In genomic region chr13:4971472-4972067, GRCm38 (mm10) we compare ENCODE assay signal across 25 mouse cellular contexts.
DNase-seq lines count a peak whose midpoint lies in the region; ATAC-seq and TF ChIP-seq lines count a peak whose summit lies in the region.
"Had no signal": no experiment of that assay in that cellular context is flagged by ENCODE, and none has a peak within 500 bp of the region (broad histone marks: within the 10 kb centered on the region; RNA-seq: fewer than 3 reads in every experiment).

No protein-coding gene starts in this region.

- TF ChIP-seq POLR2A in lung, adult 2 months (IDR thresholded peaks at IDR 0.05; ENCODE audit: borderline replicate concordance, extremely low read depth, low read depth, low read length), result no peak

- ATAC-seq in lung, embryonic 14.5 days (ENCODE audit: insufficient read depth), result no peak
- ATAC-seq in limb, embryonic 11.5 days (ENCODE audit: insufficient number of reproducible peaks, low FRiP score, low TSS enrichment, low read depth), result peak; percentile 51; the same call in 1 of the 2 replicates
- no peak for ATAC-seq in intestine, postnatal 0 days
- ATAC-seq: forebrain, postnatal 0 days; liver, embryonic 12.5 days; Patski had no signal

- H3K27ac ChIP-seq in lung, embryonic 14.5 days (ENCODE audit: low read depth), result no peak overlapping the region
- no peak overlapping the region; the same call in 1 of the 2 replicates for H3K27ac ChIP-seq in limb, embryonic 11.5 days (replicated peaks; ENCODE audit: low read depth, low read length)
- no peak overlapping the region for H3K27ac ChIP-seq in intestine, postnatal 0 days (ENCODE audit: low read depth, low read length)
- H3K27ac ChIP-seq: embryonic facial prominence, embryonic 15.5 days; forebrain, embryonic 10.5 days; gastrocnemius, adult 2 months; hindbrain, embryonic 15.5 days; layer of hippocampus, adult 2 months; liver, embryonic 12.5 days; macrophage had no signal

- WGBS in lung, embryonic 14.5 days, result 62% methylated on average over 4 of the region's 4 CpGs
- 70% methylated on average over 4 of the region's 4 CpGs for WGBS in lung, adult 2 months
- WGBS in limb, embryonic 11.5 days, result 57% methylated on average over 4 of the region's 4 CpGs
- 72% methylated on average over 4 of the region's 4 CpGs for WGBS in intestine, postnatal 0 days

- H3K9me3 ChIP-seq in lung, embryonic 14.5 days (ENCODE audit: low read depth, low read length), result no peaks in the 10 kb centered on the region
- H3K9me3 ChIP-seq in limb, embryonic 11.5 days (ENCODE audit: control insufficient read depth, low read length), result no peaks in the 10 kb centered on the region
- no peaks in the 10 kb centered on the region for H3K9me3 ChIP-seq in intestine, postnatal 0 days (ENCODE audit: control insufficient read depth)
- H3K9me3 ChIP-seq: embryonic facial prominence, embryonic 15.5 days; forebrain, embryonic 10.5 days; hindbrain, embryonic 15.5 days; liver, embryonic 12.5 days had no signal

- no peak overlapping the region for H3K4me2 ChIP-seq in lung, embryonic 14.5 days
- no peak overlapping the region for H3K4me2 ChIP-seq in limb, embryonic 11.5 days (ENCODE audit: low read depth, severe bottlenecking)
- H3K4me2 ChIP-seq in intestine, postnatal 0 days (replicated peaks; ENCODE audit: low read depth), result no peak overlapping the region
- H3K4me2 ChIP-seq: embryonic facial prominence, embryonic 15.5 days; heart, embryonic 11.5 days; hindbrain, embryonic 15.5 days; liver, embryonic 12.5 days; midbrain, embryonic 11.5 days had no signal

- H3K36me3 ChIP-seq in lung, embryonic 14.5 days (ENCODE audit: insufficient read depth), result no peaks in the 10 kb centered on the region
- H3K36me3 ChIP-seq in limb, embryonic 11.5 days (ENCODE audit: control insufficient read depth, insufficient read depth, low read length), result no peaks in the 10 kb centered on the region
- H3K36me3 ChIP-seq in intestine, postnatal 0 days (ENCODE audit: control insufficient read depth, insufficient read depth), result no peaks in the 10 kb centered on the region
- H3K36me3 ChIP-seq: embryonic facial prominence, embryonic 15.5 days; forebrain, embryonic 10.5 days; hindbrain, embryonic 15.5 days; liver, embryonic 12.5 days had no signal

- H3K4me3 ChIP-seq in lung, embryonic 14.5 days (ENCODE audit: low read depth, low read length), result no peak overlapping the region
- no peak overlapping the region for H3K4me3 ChIP-seq in lung, adult 2 months (replicated peaks; ENCODE audit: extremely low read depth, low read depth, low read length)
- H3K4me3 ChIP-seq in limb, embryonic 11.5 days (ENCODE audit: low read depth, low read length), result no peak overlapping the region
- H3K4me3 ChIP-seq in intestine, postnatal 0 days (ENCODE audit: low read depth, low read length), result no peak overlapping the region
- H3K4me3 ChIP-seq: embryonic facial prominence, embryonic 15.5 days; forebrain, embryonic 10.5 days; gastrocnemius, adult 2 months; hindbrain, embryonic 15.5 days; layer of hippocampus, adult 2 months; liver, embryonic 12.5 days had no signal

- TF ChIP-seq CTCF in lung, embryonic 14.5 days (IDR thresholded peaks at IDR 0.05; ENCODE audit: low read depth), result no peak
- TF ChIP-seq CTCF in lung, adult 2 months (IDR thresholded peaks at IDR 0.05; ENCODE audit: insufficient read depth, low read length), result no peak
- TF ChIP-seq CTCF in intestine, postnatal 0 days (IDR thresholded peaks at IDR 0.05; ENCODE audit: low read depth), result no peak

- no peak overlapping the region for H3K9ac ChIP-seq in lung, embryonic 14.5 days
- no peak overlapping the region for H3K9ac ChIP-seq in limb, embryonic 11.5 days (ENCODE audit: low read length)
- H3K9ac ChIP-seq in intestine, postnatal 0 days (ENCODE audit: low read depth, low read length), result no peak overlapping the region
- H3K9ac ChIP-seq: embryonic facial prominence, embryonic 15.5 days; forebrain, postnatal 0 days; hindbrain, embryonic 15.5 days; liver, embryonic 12.5 days had no signal

- DNase-seq in lung, embryonic 14.5 days, result peak; percentile 11
- DNase-seq in lung, adult 2 months, result no peak
- DNase-seq in embryo, embryonic 11.5 days (ENCODE audit: low read depth, low spot score), result peak; percentile 17
- DNase-seq in limb, embryonic 11.5 days (ENCODE audit: low spot score), result no peak
- DNase-seq in cerebellum, postnatal 4 days (ENCODE audit: low spot score in 2 of 2), result no peak
- no peak for DNase-seq in adrenal gland, adult (ENCODE audit: inconsistent age in 2 of 2, low spot score in 1 of 2)
- DNase-seq: adrenal gland, postnatal 14 days; cerebellum, adult 11-12 months; cerebellum, postnatal 14 days; forebrain, postnatal 0 days; gastrocnemius, adult 2 months; kidney, adult 11 months; kidney, postnatal 10 days; layer of hippocampus, postnatal 36 days; thymus, postnatal 36 days had no signal

- H3K27me3 ChIP-seq in lung, embryonic 14.5 days (ENCODE audit: insufficient read depth, low read length), result no peaks in the 10 kb centered on the region
- H3K27me3 ChIP-seq in limb, embryonic 11.5 days (ENCODE audit: control insufficient read depth, insufficient read depth, low read length), result no peaks in the 10 kb centered on the region
- H3K27me3 ChIP-seq in intestine, postnatal 0 days (replicated peaks; ENCODE audit: control insufficient read depth, insufficient read depth, low read length), result no peaks in the 10 kb centered on the region
- H3K27me3 ChIP-seq: embryonic facial prominence, embryonic 15.5 days; hindbrain, embryonic 15.5 days; liver, embryonic 12.5 days; Patski had no signal

- H3K4me1 ChIP-seq in lung, embryonic 14.5 days (ENCODE audit: insufficient read depth), result no peaks in the 10 kb centered on the region
- H3K4me1 ChIP-seq in lung, adult 2 months (ENCODE audit: control insufficient read depth, insufficient read depth, low read length), result no peaks in the 10 kb centered on the region
- no peaks in the 10 kb centered on the region for H3K4me1 ChIP-seq in limb, embryonic 11.5 days (ENCODE audit: control insufficient read depth, insufficient read depth, low read length)
- no peaks in the 10 kb centered on the region for H3K4me1 ChIP-seq in intestine, postnatal 0 days (replicated peaks; ENCODE audit: control insufficient read depth, insufficient read depth, low read length)
- H3K4me1 ChIP-seq: embryonic facial prominence, embryonic 15.5 days; forebrain, embryonic 10.5 days; hindbrain, embryonic 15.5 days; liver, embryonic 12.5 days had no signal

Comparison
In these comparisons a context has a peak if more than half of its experiments do, and no peak if none do; other contexts are left out.
1. DNase-seq: peak in lung, embryonic 14.5 days (single experiment) and embryo, embryonic 11.5 days (single experiment); none in lung, adult 2 months (single experiment), limb, embryonic 11.5 days (single experiment), cerebellum, postnatal 4 days (0 of 2) and adrenal gland, adult (0 of 2).